Mouse (Mus musculus) heart, adult 2 months (tissue): ENCODE measurements around the gene Zwilch. TPM values are rescaled to one million over a fixed set of nuclear protein-coding genes. Genes with fewer than 3 reads are reported as not detected.
"Not testable (repeated sequence)": the region's sequence is repeated elsewhere in the genome, so short reads cannot be mapped to it uniquely, and the experiment has no call there.

Experiments used
- DNase-seq, 2 experiments: peaks; one replicate each; pipeline ENCODE4 v3.0.0; 2021
- H3K27ac ChIP-seq: fragments of 200-600 bp; 2 replicates; pipeline ENCODE4 v1.8.1; 2022
- H3K27me3 ChIP-seq: fragments of 200-500 bp; 2 replicates; pipeline ENCODE4 v1.6.1; 2012; ENCODE audit warnings: mild to moderate bottlenecking, low read length, inconsistent platforms, mixed read lengths; ENCODE audit not compliant: control insufficient read depth, insufficient read depth
- H3K36me3 ChIP-seq: fragments of 200-500 bp; 2 replicates; pipeline ENCODE4 v1.6.1; 2012; ENCODE audit warnings: low read length, inconsistent platforms; ENCODE audit not compliant: control insufficient read depth, insufficient read depth
- H3K4me1 ChIP-seq: fragments of 200-500 bp; 2 replicates; pipeline ENCODE4 v1.6.1; 2011; ENCODE audit warnings: low read length; ENCODE audit not compliant: control insufficient read depth, insufficient read depth
- H3K4me3 ChIP-seq: fragments of 200-600 bp; 2 replicates; pipeline ENCODE4 v1.8.1; 2022
- H3K79me2 ChIP-seq: fragments of 200-500 bp; replicated peaks from 2 replicates; pipeline ENCODE4 v1.6.1; 2012; ENCODE audit warnings: mild to moderate bottlenecking, inconsistent platforms, low read length, moderate library complexity, mixed read lengths; ENCODE audit not compliant: control insufficient read depth, insufficient read depth
- H3K9ac ChIP-seq: fragments of 200-500 bp; 2 replicates; pipeline ENCODE4 v1.6.1; 2012; ENCODE audit warnings: low read depth, mild to moderate bottlenecking, control low read depth, inconsistent platforms, low read length, mixed read lengths
- CTCF ChIP-seq: fragments of 200-600 bp; IDR thresholded peaks from 2 replicates; pipeline ENCODE4 v1.8.1; 2022; ENCODE audit warnings: antibody characterized with exemption, mild to moderate bottlenecking, moderate library complexity
- EP300 ChIP-seq: fragments of 200-500 bp; IDR thresholded peaks from 2 replicates; pipeline ENCODE4 v1.6.1; 2011; ENCODE audit warnings: low read depth, low read length, control low read depth; ENCODE audit not compliant: insufficient read depth
- POLR2A ChIP-seq: fragments of 200-500 bp; IDR thresholded peaks from 2 replicates; pipeline ENCODE4 v1.6.1; 2011; ENCODE audit warnings: mild to moderate bottlenecking, low read depth, low read length, control low read depth; ENCODE audit not compliant: insufficient read depth
- WGBS: fragments of 180-500 bp; shearing (Covaris S2); methylation state at CpG from one replicate; pipeline ENCODE4 v1.1.7; 2018; 5-methylcytosine and 5-hydroxymethylcytosine counted together
- intact Hi-C: fragments of 180-260 bp; cut with DNase I; formaldehyde crosslinking; loops from one replicate; pipeline ENCODE4 v1.15.1; 2025
- polyA plus RNA-seq: library from polyadenylated mRNA; depleted of rRNA; stranded (reverse); fragments of >200 nt; gene quantifications from 2 replicates; pipeline ENCODE4 v1.2.3, GENCODE M21; 2012
- total RNA-seq, 2 experiments: library from RNA; stranded (reverse); gene quantifications; 2 replicates each; pipeline ENCODE4 v1.2.3; 2021

Gene Zwilch
- total and polyA plus RNA-seq, 3 experiments = 0.18 to 0.96 (median 0.50) TPM

- no peaks in the 10 kb centered on the region for H3K36me3 ChIP-seq
Measured at GRCm38 (mm10) chr9:64156641-64157040, 16.3 kb downstream of the Zwilch start.

GRCm38 (mm10) chr9:64139879-64140278 is 33.0 kb downstream of the Zwilch start:
- no peak overlapping the region for H3K27ac ChIP-seq
- WGBS = 90% methylated on average over 9 of the region's 9 CpGs
- TF ChIP-seq EP300 = no peak
- no peak for TF ChIP-seq CTCF
- TF ChIP-seq POLR2A = no peak
- H3K4me3 ChIP-seq = no peak overlapping the region
- H3K9ac ChIP-seq = no peak overlapping the region
- intact Hi-C loops = loop anchor here (2.0 kb wide), 1 partner anchor 133 kb away; no protein-coding TSS in a partner anchor
- no peaks in the 10 kb centered on the region for H3K79me2 ChIP-seq
- no peaks in the 10 kb centered on the region for H3K27me3 ChIP-seq
- no peaks in the 10 kb centered on the region for H3K4me1 ChIP-seq
- H3K36me3 ChIP-seq = no peaks in the 10 kb centered on the region
- no peak for DNase-seq

More at GRCm38 (mm10) chr9:64156641-64157040, 16.3 kb downstream of the Zwilch start:
- no peaks in the 10 kb centered on the region for H3K27me3 ChIP-seq
- H3K79me2 ChIP-seq = no peaks in the 10 kb centered on the region
- H3K27ac ChIP-seq = no peak overlapping the region
- TF ChIP-seq EP300 = no peak
- TF ChIP-seq POLR2A = no peak
- no peak for TF ChIP-seq CTCF
- H3K4me1 ChIP-seq = no peaks in the 10 kb centered on the region
- no peak overlapping the region for H3K9ac ChIP-seq
- WGBS = 69% methylated on average over 1 of the region's 1 CpGs
- no peak overlapping the region for H3K4me3 ChIP-seq
- DNase-seq = no peak
- intact Hi-C loops = no loop called here

DNA sequence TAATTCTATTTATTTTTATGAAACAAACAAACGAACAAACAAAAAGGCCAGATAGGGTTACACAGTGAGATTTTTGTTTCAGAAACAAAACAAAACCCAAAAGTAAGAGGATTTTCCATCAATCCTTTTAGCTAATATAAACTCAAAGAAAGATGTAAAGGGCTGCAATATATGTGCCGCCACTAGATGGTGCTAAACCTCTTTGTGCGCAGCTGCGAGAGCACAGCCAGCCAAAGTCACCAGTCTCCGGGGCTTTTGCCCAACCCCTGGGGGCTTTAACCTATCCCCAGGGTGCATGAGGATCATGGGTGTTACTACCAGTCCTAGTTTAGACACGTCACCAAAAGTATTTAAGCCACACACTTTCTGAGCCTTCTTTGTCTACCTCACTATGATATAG is 34.0 kb downstream of the Zwilch start:
- H3K36me3 ChIP-seq, H3K4me3 ChIP-seq, H3K9ac ChIP-seq, H3K79me2 ChIP-seq, H3K4me1 ChIP-seq, H3K27me3 ChIP-seq, H3K27ac ChIP-seq: not testable (repeated sequence)
- DNase-seq = peak; percentile 24 to 62
- WGBS = 4% methylated on average over 6 of the region's 6 CpGs
- intact Hi-C loops = loop anchor here (2.0 kb wide), 1 partner anchor 134 kb away; no protein-coding TSS in a partner anchor

DNA sequence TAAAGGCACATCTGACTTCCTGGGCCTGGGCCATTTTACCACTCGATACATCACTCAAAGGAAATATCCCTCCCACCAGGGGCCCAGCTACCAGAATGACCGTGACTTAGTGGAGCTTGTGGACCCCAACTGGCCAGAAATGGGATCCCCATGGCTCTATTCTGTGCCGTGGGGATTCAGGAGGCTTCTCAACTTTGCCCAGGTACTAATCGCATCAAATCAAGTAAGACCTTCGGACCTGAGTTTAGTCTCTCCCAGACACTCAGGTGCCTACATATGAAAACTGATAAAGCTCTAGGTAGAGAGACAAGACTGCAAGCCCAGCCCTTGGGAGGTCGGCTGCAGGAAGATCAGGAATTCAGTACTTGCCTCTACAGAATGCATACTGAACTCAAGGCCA is 41.3 kb downstream of the Zwilch start:
- intact Hi-C loops = no loop called here
- TF ChIP-seq CTCF (no peak), POLR2A (no peak), EP300 (no peak)
- Histone ChIP-seq H3K4me3 (no peak overlapping the region), H3K36me3 (no peaks in the 10 kb centered on the region), H3K27me3 (no peaks in the 10 kb centered on the region), H3K4me1 (no peaks in the 10 kb centered on the region), H3K9ac (no peak overlapping the region), H3K27ac (no peak overlapping the region), H3K79me2 (no peaks in the 10 kb centered on the region)
- DNase-seq = no peak
- 85% methylated on average over 6 of the region's 6 CpGs for WGBS

DNA sequence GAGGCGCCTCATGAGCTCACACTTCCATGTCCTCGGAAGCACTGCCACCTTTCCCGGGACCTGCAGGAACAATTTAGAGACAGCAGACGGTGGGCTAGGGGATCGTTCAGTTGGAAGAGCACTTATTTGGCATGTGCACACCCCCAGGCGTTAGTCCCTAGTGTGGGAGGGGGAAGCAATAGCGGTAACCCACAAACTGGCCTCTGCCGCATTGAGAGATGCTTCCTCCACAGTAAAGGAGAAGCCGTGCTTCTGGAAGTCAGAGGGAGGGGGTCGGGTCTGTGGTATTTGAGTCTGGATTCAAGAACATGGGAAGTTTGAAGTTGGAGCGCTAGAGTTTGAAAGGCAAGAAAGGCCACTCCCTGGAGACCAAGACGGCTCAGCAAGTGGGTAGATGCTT is 46.8 kb downstream of the Zwilch start:
- no peak for DNase-seq
- no peaks in the 10 kb centered on the region for H3K79me2 ChIP-seq
- TF ChIP-seq POLR2A (no peak), EP300 (no peak), CTCF (no peak)
- H3K4me1 ChIP-seq = no peaks in the 10 kb centered on the region
- H3K27me3 ChIP-seq = no peaks in the 10 kb centered on the region
- no peak overlapping the region for H3K4me3 ChIP-seq
- no peak overlapping the region for H3K9ac ChIP-seq
- no peak overlapping the region for H3K27ac ChIP-seq
- H3K36me3 ChIP-seq = no peaks in the 10 kb centered on the region
- intact Hi-C loops = no loop called here
- WGBS = 57% methylated on average over 12 of the region's 12 CpGs

GRCm38 (mm10) chr9:64125307-64125706 is 47.6 kb downstream of the Zwilch start:
- 77% methylated on average over 3 of the region's 3 CpGs for WGBS
- DNase-seq = no peak
- Histone ChIP-seq H3K4me1 (no peaks in the 10 kb centered on the region), H3K9ac (no peak overlapping the region), H3K27me3 (no peaks in the 10 kb centered on the region), H3K27ac (no peak overlapping the region), H3K79me2 (no peaks in the 10 kb centered on the region), H3K4me3 (no peak overlapping the region), H3K36me3 (no peaks in the 10 kb centered on the region)
- intact Hi-C loops = no loop called here
- TF ChIP-seq EP300 (no peak), POLR2A (no peak)

DNA sequence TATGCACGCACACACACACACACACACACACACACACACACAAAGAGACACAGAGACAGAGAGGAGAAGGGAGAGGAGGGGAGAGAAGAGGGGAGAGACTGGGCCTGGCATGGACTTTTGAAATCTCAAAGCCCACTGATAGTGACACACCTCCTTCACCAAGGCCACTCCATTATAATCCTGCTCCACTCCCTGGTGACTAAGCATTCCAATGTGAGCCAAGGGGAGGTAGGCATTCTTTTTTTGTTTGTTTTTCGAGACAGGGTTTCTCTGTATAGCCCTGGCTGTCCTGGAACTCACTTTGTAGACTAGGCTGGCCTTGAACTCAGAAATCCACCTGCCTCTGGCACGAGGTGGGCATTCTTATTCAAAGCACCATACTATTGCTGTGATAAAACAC is 48.1 kb downstream of the Zwilch start:
- H3K4me3 ChIP-seq, H3K9ac ChIP-seq, H3K36me3 ChIP-seq, H3K79me2 ChIP-seq, intact Hi-C loops, H3K27ac ChIP-seq, H3K4me1 ChIP-seq, DNase-seq, H3K27me3 ChIP-seq: not testable (repeated sequence)
- 67% methylated on average over 3 of the region's 3 CpGs for WGBS
